Mouse (Mus musculus): ENCODE results near the gene Prr22. TPM values are rescaled to one million over a fixed set of nuclear protein-coding genes. Genes with fewer than 3 reads are reported as not detected.
A peak's percentile ranks its signal among the peaks of the same experiment; 100 is the strongest.

The Prr22 gene
- polyA plus RNA-seq, 1 experiment from 2014 or later = 1.5 TPM

DNA sequence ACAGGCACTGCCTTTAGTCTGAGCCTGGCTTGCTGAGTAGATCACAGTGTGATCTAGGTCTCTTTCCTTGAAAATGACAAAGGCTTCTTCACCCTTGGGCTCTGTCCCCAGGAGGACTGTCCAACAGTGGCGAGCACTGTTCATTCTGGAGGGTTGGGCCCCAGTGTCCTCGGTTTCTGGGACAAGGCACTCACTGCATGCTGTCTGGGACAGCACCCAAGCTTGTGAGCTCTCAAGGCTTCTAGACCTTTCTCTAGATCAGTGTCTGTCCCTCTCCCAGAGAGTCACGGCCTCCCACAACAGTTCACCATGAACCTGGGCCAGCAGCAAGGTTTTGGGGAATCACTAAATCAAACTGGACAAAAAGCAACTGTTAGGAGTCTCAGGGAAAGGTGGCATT is 22.5 kb downstream of the Prr22 start:
- Histone ChIP-seq H3K27me3 (ENCODE audit: low read depth, poor library complexity, severe bottlenecking) (no peaks in the 10 kb centered on the region), H3K36me3 (no peaks in the 10 kb centered on the region; the same call in 1 of the 2 replicates), H3K4me3 (no peak overlapping the region), H3K27ac (replicated peaks) (no peak overlapping the region), H3K9me3 (replicated peaks) (no peaks in the 10 kb centered on the region), H3K4me1 (no peaks in the 10 kb centered on the region)
- no peak for DNase-seq (ENCODE audit: low spot score)
- WGBS = 80% methylated on average over 3 of the region's 3 CpGs

DNA sequence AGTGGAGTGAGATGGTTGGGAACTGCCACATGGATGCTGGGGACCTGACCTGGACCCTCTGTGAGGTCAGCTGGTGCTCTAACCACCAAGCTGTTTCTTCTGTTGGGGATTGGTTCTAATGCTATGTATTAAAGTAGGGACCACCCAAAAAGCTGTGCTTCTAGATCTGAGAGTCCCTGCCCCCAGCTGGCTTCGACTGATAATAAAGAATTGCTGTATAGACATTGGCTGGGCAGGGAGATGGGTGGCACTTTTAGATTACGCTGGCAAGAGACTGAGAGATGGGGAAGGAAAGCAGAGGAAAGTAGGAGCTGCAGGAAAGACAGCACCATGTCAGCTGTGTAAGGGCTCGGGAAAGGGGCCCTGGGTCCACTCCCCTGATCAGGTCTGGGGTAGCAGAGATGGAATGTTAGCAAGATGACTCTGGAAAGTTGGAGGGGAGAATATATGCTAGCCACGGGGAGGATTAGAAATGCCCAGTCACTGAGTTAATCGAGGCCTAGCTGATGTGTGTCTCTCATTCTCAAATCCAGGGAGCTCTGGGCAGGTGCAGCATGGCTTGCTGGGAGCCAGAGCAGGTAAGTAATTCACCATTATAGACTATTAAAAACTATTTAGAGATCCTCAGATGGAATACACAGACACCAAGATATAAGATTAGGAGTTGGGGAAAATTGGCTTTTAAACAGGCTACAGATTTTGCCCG is 23.7 kb downstream of the Prr22 start:
- Histone ChIP-seq H3K36me3 (no peaks in the 10 kb centered on the region; the same call in 1 of the 2 replicates), H3K9me3 (replicated peaks) (no peaks in the 10 kb centered on the region), H3K27me3 (ENCODE audit: low read depth, poor library complexity, severe bottlenecking) (no peaks in the 10 kb centered on the region), H3K4me1 (no peaks in the 10 kb centered on the region), H3K27ac (replicated peaks) (no peak overlapping the region), H3K4me3 (no peak overlapping the region)
- 70% methylated on average over 6 of the region's 6 CpGs for WGBS
- no peak for DNase-seq (ENCODE audit: low spot score)

GRCm38 (mm10) chr17:56799276-56799675 is 29.2 kb downstream of the Prr22 start:
- peak overlapping the region; percentile 52; the same call in 1 of the 2 replicates for H3K27ac ChIP-seq (replicated peaks)
- no peaks in the 10 kb centered on the region for H3K4me1 ChIP-seq
- no peak for DNase-seq (ENCODE audit: low spot score)
- no peaks in the 10 kb centered on the region for H3K9me3 ChIP-seq (replicated peaks)
- no peaks in the 10 kb centered on the region for H3K27me3 ChIP-seq (ENCODE audit: low read depth, poor library complexity, severe bottlenecking)
- H3K4me3 ChIP-seq = no peak overlapping the region
- peaks cover 30% of the 10 kb centered on the region for H3K36me3 ChIP-seq
- 91% methylated on average over 3 of the region's 3 CpGs for WGBS

- Histone ChIP-seq H3K4me1 (no peaks in the 10 kb centered on the region), H3K9me3 (replicated peaks) (no peaks in the 10 kb centered on the region), H3K36me3 (peaks cover 30% of the 10 kb centered on the region), H3K4me3 (no peak overlapping the region), H3K27ac (replicated peaks) (no peak overlapping the region), H3K27me3 (ENCODE audit: low read depth, poor library complexity, severe bottlenecking) (no peaks in the 10 kb centered on the region)
- no peak for DNase-seq (ENCODE audit: low spot score)
- 85% methylated on average over 8 of the region's 8 CpGs for WGBS
These were observed 32.0 kb downstream of the Prr22 start for GRCm38 (mm10) chr17:56802065-56802464.

DNA sequence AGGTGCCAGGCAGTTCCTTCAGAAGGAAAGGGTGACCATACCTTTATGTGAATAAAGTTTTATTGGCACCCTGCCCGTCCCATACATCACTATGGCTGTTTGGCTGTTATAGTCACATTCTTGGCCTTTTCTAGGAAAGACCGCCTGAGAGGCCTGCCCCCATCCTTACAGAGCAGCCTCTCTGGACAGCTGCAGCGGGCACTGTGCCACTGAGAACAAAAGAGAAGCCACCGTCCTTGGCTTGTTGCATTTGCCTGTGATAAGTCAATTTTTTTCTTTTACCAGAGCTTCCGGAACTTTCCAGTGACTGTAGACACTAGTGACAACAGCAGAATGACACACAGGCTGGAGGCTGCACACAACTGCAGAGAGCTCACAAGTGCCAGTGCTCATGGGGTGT is 34.9 kb downstream of the Prr22 start:
- H3K9me3 ChIP-seq (replicated peaks) = no peaks in the 10 kb centered on the region
- peaks cover 7% of the 10 kb centered on the region for H3K4me1 ChIP-seq
- peak overlapping the region; percentile 23; the same call in 1 of the 2 replicates for H3K27ac ChIP-seq (replicated peaks)
- WGBS = 90% methylated on average over 5 of the region's 5 CpGs
- H3K27me3 ChIP-seq (ENCODE audit: low read depth, poor library complexity, severe bottlenecking) = peaks cover 18% of the 10 kb centered on the region
- H3K4me3 ChIP-seq = no peak overlapping the region
- peaks cover 25% of the 10 kb centered on the region for H3K36me3 ChIP-seq
- DNase-seq (ENCODE audit: low spot score) = no peak

DNA sequence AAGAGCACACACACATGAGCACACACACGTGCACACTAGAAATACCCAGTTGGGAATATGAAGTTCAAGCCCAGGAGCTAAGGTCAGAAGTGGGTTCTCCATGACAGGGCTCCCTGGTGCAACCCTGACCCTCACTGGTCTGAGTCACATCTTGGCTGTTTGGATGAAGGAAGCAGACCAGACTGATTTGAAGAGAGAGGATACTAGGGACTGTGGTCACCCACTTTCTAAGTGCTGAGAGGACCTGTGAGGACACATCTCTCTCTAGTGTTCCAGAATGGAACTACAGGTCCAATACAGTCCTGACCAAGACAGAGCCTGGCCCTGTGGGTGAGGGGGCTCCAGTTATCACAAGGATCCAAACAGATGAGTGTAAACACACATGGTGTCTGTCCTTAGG is 35.7 kb downstream of the Prr22 start:
- Histone ChIP-seq H3K4me1 (peaks cover 15% of the 10 kb centered on the region), H3K4me3 (no peak overlapping the region), H3K27me3 (ENCODE audit: low read depth, poor library complexity, severe bottlenecking) (peaks cover 25% of the 10 kb centered on the region), H3K9me3 (replicated peaks) (no peaks in the 10 kb centered on the region), H3K36me3 (peaks cover 17% of the 10 kb centered on the region), H3K27ac (replicated peaks) (no peak overlapping the region)
- no peak for DNase-seq (ENCODE audit: low spot score)
- WGBS = 89% methylated on average over 1 of the region's 1 CpGs

GRCm38 (mm10) chr17:56808518-56808917 is 38.5 kb downstream of the Prr22 start:
- H3K27me3 ChIP-seq (ENCODE audit: low read depth, poor library complexity, severe bottlenecking) = peaks cover 53% of the 10 kb centered on the region
- WGBS = 10% methylated on average over 9 of the region's 9 CpGs
- no peaks in the 10 kb centered on the region for H3K9me3 ChIP-seq (replicated peaks)
- peak; percentile 80 for DNase-seq (ENCODE audit: low spot score)
- H3K4me1 ChIP-seq = peaks cover 40% of the 10 kb centered on the region
- H3K4me3 ChIP-seq = no peak overlapping the region
- H3K36me3 ChIP-seq = peaks cover under 1% of the 10 kb centered on the region; the same call in 1 of the 2 replicates
- H3K27ac ChIP-seq (replicated peaks) = no peak overlapping the region

- H3K4me3 ChIP-seq = peak overlapping the region; percentile 14; the same call in 1 of the 2 replicates
- peaks cover 57% of the 10 kb centered on the region for H3K27me3 ChIP-seq (ENCODE audit: low read depth, poor library complexity, severe bottlenecking)
- WGBS = 11% methylated on average over 3 of the region's 3 CpGs
- H3K9me3 ChIP-seq (replicated peaks) = no peaks in the 10 kb centered on the region
- DNase-seq (ENCODE audit: low spot score) = peak; percentile 75
- peak overlapping the region; percentile 77 for H3K27ac ChIP-seq (replicated peaks)
- H3K4me1 ChIP-seq = peaks cover 57% of the 10 kb centered on the region
- no peaks in the 10 kb centered on the region for H3K36me3 ChIP-seq
These were observed 40.2 kb downstream of the Prr22 start for GRCm38 (mm10) chr17:56810245-56810644.

GRCm38 (mm10) chr17:56814316-56815056 is 44.4 kb downstream of the Prr22 start:
- Histone ChIP-seq H3K27me3 (ENCODE audit: low read depth, poor library complexity, severe bottlenecking) (peaks cover 61% of the 10 kb centered on the region), H3K4me1 (peaks cover 89% of the 10 kb centered on the region), H3K9me3 (replicated peaks) (no peaks in the 10 kb centered on the region), H3K4me3 (peak overlapping the region; percentile 32), H3K36me3 (0 out of 2 replicates have a peak, but pooled peaks cover 3% of the 10 kb centered on the region), H3K27ac (replicated peaks) (peak overlapping the region; percentile 86)
- DNase-seq (ENCODE audit: low spot score) = peak; percentile 95
- WGBS = 9% methylated on average over 24 of the region's 24 CpGs

- DNase-seq (ENCODE audit: low spot score) = no peak
- Histone ChIP-seq H3K4me3 (peak overlapping the region; percentile 32), H3K27me3 (ENCODE audit: low read depth, poor library complexity, severe bottlenecking) (peaks cover 56% of the 10 kb centered on the region), H3K27ac (replicated peaks) (peak overlapping the region; percentile 86), H3K9me3 (replicated peaks) (no peaks in the 10 kb centered on the region), H3K4me1 (peaks cover 89% of the 10 kb centered on the region), H3K36me3 (0 out of 2 replicates have a peak, but pooled peaks cover 3% of the 10 kb centered on the region)
- WGBS = 50% methylated on average over 3 of the region's 3 CpGs
These were observed 45.0 kb downstream of the Prr22 start for GRCm38 (mm10) chr17:56815057-56815345.

DNA sequence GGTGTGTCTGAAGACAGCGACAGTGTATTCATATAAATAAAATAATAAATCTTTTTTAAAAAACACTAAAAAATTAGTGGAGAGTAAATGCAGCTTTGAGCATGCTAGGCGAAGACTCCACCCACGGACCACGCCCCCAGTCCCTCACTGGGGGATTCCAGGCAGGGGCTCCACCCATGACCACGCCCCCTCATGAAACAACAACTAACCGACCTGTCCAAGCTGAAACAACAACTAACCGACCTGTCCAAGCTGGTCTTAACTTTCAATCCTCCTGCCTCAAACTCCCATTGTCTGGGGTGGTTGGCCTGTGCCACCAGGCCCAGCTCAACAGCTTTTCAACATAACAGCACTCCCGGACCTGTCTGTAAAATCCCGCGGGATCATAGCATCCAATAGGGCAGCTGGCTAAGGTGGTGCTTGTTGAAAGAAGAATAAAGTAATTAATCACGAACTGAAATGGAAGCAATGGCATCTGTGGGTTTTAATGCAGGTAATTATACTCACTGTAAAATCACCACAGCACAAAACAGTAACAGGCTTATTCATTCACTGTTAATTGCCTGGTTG is 48.1 kb downstream of the Prr22 start:
- 0 out of 2 replicates have a peak overlapping the region, but pooled peaks have one; percentile 9 for H3K4me3 ChIP-seq
- H3K27ac ChIP-seq (replicated peaks) = no peak overlapping the region
- WGBS = 39% methylated on average over 11 of the region's 11 CpGs
- 0 out of 2 replicates have a peak, but pooled peaks cover 3% of the 10 kb centered on the region for H3K36me3 ChIP-seq
- no peak for DNase-seq (ENCODE audit: low spot score)
- H3K27me3 ChIP-seq (ENCODE audit: low read depth, poor library complexity, severe bottlenecking) = peaks cover 26% of the 10 kb centered on the region
- H3K4me1 ChIP-seq = peaks cover 61% of the 10 kb centered on the region
- H3K9me3 ChIP-seq (replicated peaks) = no peaks in the 10 kb centered on the region

GRCm38 (mm10) chr17:56819032-56819545 is 49.0 kb downstream of the Prr22 start:
- Histone ChIP-seq H3K4me3 (no peak overlapping the region), H3K27ac (replicated peaks) (0 out of 2 replicates have a peak overlapping the region, but pooled peaks have one; percentile 25), H3K36me3 (0 out of 2 replicates have a peak, but pooled peaks cover 3% of the 10 kb centered on the region), H3K9me3 (replicated peaks) (no peaks in the 10 kb centered on the region), H3K27me3 (ENCODE audit: low read depth, poor library complexity, severe bottlenecking) (peaks cover 18% of the 10 kb centered on the region; the same call in 1 of the 2 replicates), H3K4me1 (peaks cover 51% of the 10 kb centered on the region)
- DNase-seq (ENCODE audit: low spot score) = no peak
- WGBS = 71% methylated on average over 6 of the region's 6 CpGs
